Mouse (Mus musculus): ENCODE data around the gene Gdpd1.

Gdpd1 gene

GRCm38 (mm10) chr11:87026096-87026875 lies 47.6 kb downstream of the Gdpd1 start:
- in situ Hi-C loops (cut with MboI; ENCODE audit: unreplicated experiment in 2 of 2): no loop called here

- in situ Hi-C loops (cut with MboI; ENCODE audit: unreplicated experiment in 2 of 2): no loop called here
These were observed 48.5 kb downstream of the Gdpd1 start for GRCm38 (mm10) chr11:87025351-87025750.

DNA sequence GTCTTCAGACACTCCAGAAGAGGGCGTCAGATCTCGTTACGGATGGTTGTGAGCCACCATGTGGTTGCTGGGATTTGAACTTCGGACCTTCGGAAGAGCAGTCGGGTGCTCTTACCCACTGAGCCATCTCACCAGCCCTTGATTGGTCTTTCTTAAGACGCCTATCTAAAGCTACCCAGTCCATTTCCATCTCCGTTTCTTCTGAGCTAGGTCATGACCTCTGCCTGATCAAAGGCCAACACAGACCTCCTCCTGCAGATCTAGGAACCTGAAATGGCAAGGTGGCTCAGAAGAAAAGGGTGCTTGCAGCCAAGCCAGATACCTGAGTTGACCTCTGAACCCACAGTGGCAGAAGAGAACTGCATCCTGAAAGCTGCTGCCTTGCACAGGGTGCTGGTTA lies 50.6 kb downstream of the Gdpd1 start:
- in situ Hi-C loops (cut with MboI; ENCODE audit: unreplicated experiment in 2 of 2): loop anchor here in 1 of 2 experiments (25.0 kb wide), 1 partner anchor 361 kb away; no protein-coding TSS in a partner anchor

DNA sequence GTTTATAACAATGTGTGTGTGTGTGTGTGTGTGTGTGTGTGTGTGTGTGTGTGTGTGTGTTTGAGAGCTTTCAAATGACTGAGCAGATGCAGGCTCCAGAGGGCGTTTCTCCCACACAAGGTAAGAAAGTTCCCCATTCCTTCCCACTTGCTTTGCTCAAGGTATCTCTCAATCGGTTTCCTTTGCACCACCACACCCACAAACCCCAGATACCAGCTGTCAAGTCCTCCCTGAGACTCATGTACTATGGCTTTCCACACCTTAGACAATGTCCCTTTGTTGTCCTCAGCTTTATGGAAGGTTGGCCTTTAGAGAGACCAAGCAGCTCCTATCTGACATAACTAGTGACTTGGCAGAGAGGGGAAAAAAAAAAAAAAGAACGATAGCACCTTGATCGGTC lies 51.1 kb downstream of the Gdpd1 start:
- in situ Hi-C loops (cut with MboI; ENCODE audit: unreplicated experiment in 2 of 2): loop anchor here in 1 of 2 experiments (25.0 kb wide), 1 partner anchor 360 kb away; no protein-coding TSS in a partner anchor

GRCm38 (mm10) chr11:87021551-87021950 lies 52.3 kb downstream of the Gdpd1 start:
- in situ Hi-C loops (cut with MboI; ENCODE audit: unreplicated experiment in 2 of 2): loop anchor here in 1 of 2 experiments (25.0 kb wide), 1 partner anchor 359 kb away; no protein-coding TSS in a partner anchor

- in situ Hi-C loops (cut with MboI; ENCODE audit: unreplicated experiment in 2 of 2): loop anchor here in 1 of 2 experiments (25.0 kb wide), 1 partner anchor 358 kb away; no protein-coding TSS in a partner anchor
These were observed 53.4 kb downstream of the Gdpd1 start for GRCm38 (mm10) chr11:87020449-87020848.

DNA sequence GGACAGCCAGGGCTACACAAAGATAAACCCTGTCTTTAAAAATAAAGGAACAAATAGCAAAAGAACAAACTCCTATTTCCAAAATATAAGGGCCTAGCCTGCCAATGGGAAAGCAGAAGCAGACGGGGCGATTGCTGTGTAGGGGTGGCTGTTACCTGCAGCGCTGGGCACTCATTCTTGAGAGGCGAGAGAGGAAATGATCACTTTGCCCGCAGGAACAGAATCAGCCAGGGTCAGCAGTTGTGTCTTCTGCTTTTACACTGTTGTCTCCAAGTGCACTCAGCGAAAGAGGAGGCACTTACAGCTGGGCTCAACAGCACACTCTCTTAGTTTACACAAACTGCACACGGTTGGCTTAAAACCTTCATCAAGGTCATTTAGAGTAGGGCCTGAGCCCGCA lies 54.4 kb downstream of the Gdpd1 start:
- in situ Hi-C loops (cut with MboI; ENCODE audit: unreplicated experiment in 2 of 2): loop anchor here (10.0 to 25.0 kb wide), 2 partner anchors 357 to 1175 kb away; no protein-coding TSS in a partner anchor

- in situ Hi-C loops (cut with MboI; ENCODE audit: unreplicated experiment in 2 of 2): loop anchor here (10.0 to 25.0 kb wide), 2 partner anchors 356 to 1173 kb away; no protein-coding TSS in a partner anchor
These were observed 55.8 kb downstream of the Gdpd1 start for GRCm38 (mm10) chr11:87018081-87018480.

DNA sequence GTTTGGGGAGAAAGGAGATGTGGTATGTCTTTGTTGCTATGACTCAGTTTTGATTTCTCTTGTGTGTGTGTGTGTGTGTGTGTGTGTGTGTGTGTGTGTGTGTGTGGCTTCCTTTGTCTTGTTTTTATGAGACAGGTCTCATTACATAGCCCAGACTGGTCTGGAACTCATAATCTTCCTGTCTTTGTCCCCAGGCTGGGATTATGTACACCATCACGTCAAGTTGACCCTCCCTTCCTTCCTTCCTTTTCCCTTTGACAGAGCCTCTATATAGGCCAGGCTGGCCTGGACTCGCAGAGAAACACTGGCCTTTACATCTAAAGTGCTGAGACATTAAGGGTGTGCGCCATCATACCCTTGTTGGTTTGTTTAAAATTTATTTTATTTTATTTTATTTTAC lies 58.2 kb downstream of the Gdpd1 start:
- in situ Hi-C loops (cut with MboI; ENCODE audit: unreplicated experiment in 2 of 2): loop anchor here (10.0 to 25.0 kb wide), 2 partner anchors 353 to 1171 kb away; no protein-coding TSS in a partner anchor

GRCm38 (mm10) chr11:87010476-87010875 lies 63.4 kb downstream of the Gdpd1 start:
- in situ Hi-C loops (cut with MboI; ENCODE audit: unreplicated experiment in 2 of 2): loop anchor here (5.0 to 25.0 kb wide), 4 partner anchors 348 to 1166 kb away; no protein-coding TSS in a partner anchor

- in situ Hi-C loops (cut with MboI; ENCODE audit: unreplicated experiment in 2 of 2): loop anchor here in 1 of 2 experiments (25.0 kb wide), 1 partner anchor 345 kb away; no protein-coding TSS in a partner anchor
These were observed 66.5 kb downstream of the Gdpd1 start for GRCm38 (mm10) chr11:87007371-87007770.

- in situ Hi-C loops (cut with MboI; ENCODE audit: unreplicated experiment in 2 of 2): loop anchor here in 1 of 2 experiments (25.0 kb wide), 1 partner anchor 343 kb away; no protein-coding TSS in a partner anchor
These were observed 68.7 kb downstream of the Gdpd1 start for GRCm38 (mm10) chr11:87004960-87005755.

GRCm38 (mm10) chr11:87002078-87002829 lies 71.6 kb downstream of the Gdpd1 start:
- in situ Hi-C loops (cut with MboI; ENCODE audit: unreplicated experiment in 2 of 2): loop anchor here in 1 of 2 experiments (25.0 kb wide), 1 partner anchor 340 kb away; no protein-coding TSS in a partner anchor

DNA sequence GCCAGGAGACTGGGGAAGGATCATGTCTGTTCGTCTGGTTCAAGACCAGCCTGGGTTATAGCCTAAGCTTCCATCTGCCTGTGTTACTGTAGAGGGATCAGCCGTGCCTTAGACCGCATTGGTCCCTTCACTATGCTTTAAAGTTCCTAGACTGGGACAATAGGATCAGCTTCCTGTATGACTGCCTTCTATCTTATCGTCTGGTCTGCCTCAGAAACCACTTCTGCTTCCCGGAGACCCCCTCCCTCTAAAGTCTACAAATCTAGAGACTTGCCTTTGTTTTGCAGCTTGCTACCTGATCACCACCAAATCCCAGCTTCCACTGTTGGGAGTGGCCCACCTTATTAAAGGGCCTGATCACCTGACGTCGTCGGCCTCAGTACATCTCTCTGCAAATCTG lies 72.6 kb downstream of the Gdpd1 start:
- in situ Hi-C loops (cut with MboI; ENCODE audit: unreplicated experiment in 2 of 2): loop anchor here in 1 of 2 experiments (25.0 kb wide), 1 partner anchor 339 kb away; no protein-coding TSS in a partner anchor

GRCm38 (mm10) chr11:86996266-86996665 lies 77.6 kb downstream of the Gdpd1 start:
- in situ Hi-C loops (cut with MboI; ENCODE audit: unreplicated experiment in 2 of 2): loop anchor here (10.0 to 25.0 kb wide), 4 partner anchors 91 to 211 kb away; no protein-coding TSS in a partner anchor

- in situ Hi-C loops (cut with MboI; ENCODE audit: unreplicated experiment in 2 of 2): loop anchor here (10.0 to 25.0 kb wide), 4 partner anchors 91 to 211 kb away; no protein-coding TSS in a partner anchor
These were observed 78.1 kb downstream of the Gdpd1 start for GRCm38 (mm10) chr11:86995625-86996221.

- in situ Hi-C loops (cut with MboI; ENCODE audit: unreplicated experiment in 2 of 2): loop anchor here (10.0 to 25.0 kb wide), 4 partner anchors 90 to 210 kb away; no protein-coding TSS in a partner anchor
These were observed 78.9 kb downstream of the Gdpd1 start for GRCm38 (mm10) chr11:86994791-86995624.

DNA sequence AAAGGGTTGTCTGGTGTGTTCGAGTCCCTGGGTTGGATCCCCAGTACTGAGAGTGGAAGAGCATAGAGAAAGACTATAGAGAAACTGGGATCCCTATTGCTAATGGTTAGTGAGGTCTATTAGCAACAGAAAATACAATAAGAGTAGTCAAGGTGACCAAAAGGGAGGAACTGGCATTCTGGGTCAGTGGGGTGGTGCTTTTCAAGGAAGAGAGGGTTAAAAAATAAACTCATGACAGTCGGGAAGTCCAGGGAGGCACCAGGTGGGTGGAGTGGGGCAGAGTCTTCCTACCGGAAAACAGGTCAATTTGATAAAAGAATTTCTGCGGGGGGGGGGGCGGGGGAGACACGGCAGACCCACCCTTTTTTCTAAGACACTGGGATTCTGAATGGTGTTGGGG lies 79.5 kb downstream of the Gdpd1 start:
- in situ Hi-C loops (cut with MboI; ENCODE audit: unreplicated experiment in 2 of 2): loop anchor here (10.0 to 25.0 kb wide), 4 partner anchors 90 to 210 kb away; no protein-coding TSS in a partner anchor
